Mouse (Mus musculus) midbrain, embryonic 11.5 days (tissue): ENCODE data around the gene Entpd6. TPM values are rescaled to one million over a fixed set of nuclear protein-coding genes. Genes with fewer than 3 reads are reported as not detected.

Experiments
- ATAC-seq: fragments of 200-750 bp; cut with Nextera tagmentation; 2 replicates; pipeline ENCODE4 v1.8.0; 2017; ENCODE audit warnings: moderate TSS enrichment, moderate library complexity; ENCODE audit not compliant: low FRiP score
- DNase-seq: peaks from one replicate; pipeline ENCODE4 v3.0.0; 2015; ENCODE audit warnings: low spot score; ENCODE audit errors: missing footprints
- H3K27ac ChIP-seq: fragments of 300-500 bp; sonication (generic); 2 replicates; pipeline ENCODE4 v1.5.1; 2014; ENCODE audit warnings: low read depth, low read length
- H3K27me3 ChIP-seq: fragments of 300-500 bp; sonication (generic); 2 replicates; pipeline ENCODE4 v1.6.1; 2014; ENCODE audit warnings: mild to moderate bottlenecking, low read length, moderate library complexity, mixed read lengths; ENCODE audit not compliant: control insufficient read depth, insufficient read depth
- H3K36me3 ChIP-seq: fragments of 300-500 bp; sonication (generic); 2 replicates; pipeline ENCODE4 v1.6.1; 2014; ENCODE audit warnings: mild to moderate bottlenecking, low read length, moderate library complexity, mixed read lengths; ENCODE audit not compliant: control insufficient read depth, insufficient read depth
- H3K4me1 ChIP-seq: fragments of 300-500 bp; sonication (generic); 2 replicates; pipeline ENCODE4 v1.6.1; 2014; ENCODE audit warnings: low read length; ENCODE audit not compliant: control insufficient read depth, insufficient read depth
- H3K4me2 ChIP-seq: fragments of 300-500 bp; sonication (generic); 2 replicates; pipeline ENCODE4 v1.6.1; 2014; ENCODE audit warnings: mild to moderate bottlenecking, moderate library complexity
- H3K4me3 ChIP-seq: fragments of 300-500 bp; sonication (generic); 2 replicates; pipeline ENCODE4 v1.5.1; 2014; ENCODE audit warnings: low read depth, low read length
- H3K9ac ChIP-seq: fragments of 300-500 bp; sonication (generic); 2 replicates; pipeline ENCODE4 v1.6.1; 2014; ENCODE audit warnings: low read length
- H3K9me3 ChIP-seq: fragments of 300-500 bp; sonication (generic); 2 replicates; pipeline ENCODE4 v1.6.1; 2016; ENCODE audit warnings: low read length; ENCODE audit not compliant: control insufficient read depth
- WGBS: fragments of 180-500 bp; shearing (Covaris S2); extraction: QIAGEN DNeasy Blood & Tissue Kit; methylation state at CpG from one replicate; pipeline ENCODE4 v1.1.7; 2014; 5-methylcytosine and 5-hydroxymethylcytosine counted together
- polyA plus RNA-seq: library from polyadenylated mRNA; unstranded; fragments of >200 nt; fragmentation: Nextera tagmentation; extraction: Ambion mirVana; gene quantifications from 2 replicates; pipeline ENCODE4 v1.2.1, GENCODE M21; 2014

The Entpd6 gene
- polyA plus RNA-seq, 1 experiment from 2014 or later = 26.7 TPM

- Histone ChIP-seq H3K4me1 (no peaks in the 10 kb centered on the region), H3K36me3 (peaks cover 3% of the 10 kb centered on the region; the same call in 1 of the 2 replicates), H3K4me3 (no peak overlapping the region), H3K4me2 (no peak overlapping the region), H3K9me3 (no peaks in the 10 kb centered on the region), H3K9ac (no peak overlapping the region), H3K27ac (no peak overlapping the region), H3K27me3 (no peaks in the 10 kb centered on the region)
- 88% methylated on average over 1 of the region's 1 CpGs for WGBS
- ATAC-seq = no peak
- DNase-seq = no peak
Measured at GRCm38 (mm10) chr2:150803035-150803434, 54.2 kb downstream of the Entpd6 start.

GRCm38 (mm10) chr2:150808381-150808780, 59.5 kb downstream of the Entpd6 start:
- no peaks in the 10 kb centered on the region for H3K4me1 ChIP-seq
- no peak overlapping the region for H3K4me3 ChIP-seq
- DNase-seq = no peak
- 91% methylated on average over 6 of the region's 6 CpGs for WGBS
- no peak for ATAC-seq
- no peak overlapping the region for H3K27ac ChIP-seq
- peaks cover 10% of the 10 kb centered on the region for H3K36me3 ChIP-seq
- H3K4me2 ChIP-seq = no peak overlapping the region
- no peaks in the 10 kb centered on the region for H3K9me3 ChIP-seq
- H3K27me3 ChIP-seq = no peaks in the 10 kb centered on the region
- H3K9ac ChIP-seq = no peak overlapping the region

DNA sequence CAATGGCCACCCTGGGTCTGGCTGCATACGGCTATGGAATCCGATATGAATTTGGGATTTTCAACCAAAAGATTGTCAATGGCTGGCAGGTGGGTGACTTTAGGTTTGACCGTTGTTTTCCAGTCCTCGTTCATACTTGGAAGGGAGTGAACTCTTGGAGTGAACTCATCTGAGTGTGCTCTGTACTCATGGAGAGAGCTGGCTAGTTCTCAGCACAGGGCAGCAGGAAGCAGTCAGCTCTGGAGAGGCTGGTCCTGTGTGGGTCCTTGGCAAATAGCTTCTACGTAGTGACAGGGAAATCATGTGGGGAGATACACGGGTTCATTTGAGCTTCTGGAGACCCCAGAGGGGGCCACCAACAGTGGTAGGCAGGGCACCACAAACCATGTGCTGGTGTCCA, 60.0 kb downstream of the Entpd6 start:
- Histone ChIP-seq H3K4me3 (no peak overlapping the region), H3K4me2 (no peak overlapping the region), H3K9me3 (no peaks in the 10 kb centered on the region), H3K27ac (no peak overlapping the region), H3K4me1 (no peaks in the 10 kb centered on the region), H3K27me3 (no peaks in the 10 kb centered on the region), H3K36me3 (peaks cover 12% of the 10 kb centered on the region), H3K9ac (no peak overlapping the region)
- DNase-seq (no peak), ATAC-seq (no peak)
- WGBS = 92% methylated on average over 6 of the region's 6 CpGs

DNA sequence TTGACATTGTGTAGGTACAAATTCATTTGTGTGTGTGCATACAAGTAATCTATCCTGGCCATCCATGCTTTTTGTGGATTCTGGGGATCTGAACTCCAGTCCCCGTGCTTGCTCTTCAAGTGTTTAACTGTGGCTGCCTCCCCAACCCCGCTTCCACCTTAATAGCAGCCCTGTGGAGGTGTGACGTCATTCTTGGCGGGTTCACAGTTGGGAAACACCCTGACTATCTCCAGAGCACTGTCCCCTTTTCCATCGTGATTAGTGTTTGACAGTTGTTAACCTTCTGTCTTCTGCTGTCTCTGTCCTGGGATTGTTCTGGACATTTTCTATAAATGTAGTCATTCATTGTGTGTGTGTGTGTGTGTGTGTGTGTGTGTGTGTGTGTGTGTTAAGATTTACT, 61.8 kb downstream of the Entpd6 start:
- ATAC-seq (no peak), DNase-seq (no peak)
- no peak overlapping the region for H3K4me2 ChIP-seq
- no peak overlapping the region for H3K9ac ChIP-seq
- no peaks in the 10 kb centered on the region for H3K4me1 ChIP-seq
- peaks cover 12% of the 10 kb centered on the region for H3K36me3 ChIP-seq
- H3K27ac ChIP-seq = no peak overlapping the region
- no peak overlapping the region for H3K4me3 ChIP-seq
- H3K27me3 ChIP-seq = no peaks in the 10 kb centered on the region
- 85% methylated on average over 5 of the region's 5 CpGs for WGBS
- H3K9me3 ChIP-seq = no peaks in the 10 kb centered on the region

- Histone ChIP-seq H3K9me3 (no peaks in the 10 kb centered on the region), H3K4me2 (no peak overlapping the region), H3K4me3 (no peak overlapping the region), H3K27ac (no peak overlapping the region), H3K27me3 (no peaks in the 10 kb centered on the region), H3K36me3 (peaks cover 12% of the 10 kb centered on the region), H3K4me1 (no peaks in the 10 kb centered on the region), H3K9ac (no peak overlapping the region)
- ATAC-seq (no peak), DNase-seq (no peak)
- WGBS = 95% methylated on average over 6 of the region's 6 CpGs
Measured at GRCm38 (mm10) chr2:150812816-150813215, 64.0 kb downstream of the Entpd6 start.

DNA sequence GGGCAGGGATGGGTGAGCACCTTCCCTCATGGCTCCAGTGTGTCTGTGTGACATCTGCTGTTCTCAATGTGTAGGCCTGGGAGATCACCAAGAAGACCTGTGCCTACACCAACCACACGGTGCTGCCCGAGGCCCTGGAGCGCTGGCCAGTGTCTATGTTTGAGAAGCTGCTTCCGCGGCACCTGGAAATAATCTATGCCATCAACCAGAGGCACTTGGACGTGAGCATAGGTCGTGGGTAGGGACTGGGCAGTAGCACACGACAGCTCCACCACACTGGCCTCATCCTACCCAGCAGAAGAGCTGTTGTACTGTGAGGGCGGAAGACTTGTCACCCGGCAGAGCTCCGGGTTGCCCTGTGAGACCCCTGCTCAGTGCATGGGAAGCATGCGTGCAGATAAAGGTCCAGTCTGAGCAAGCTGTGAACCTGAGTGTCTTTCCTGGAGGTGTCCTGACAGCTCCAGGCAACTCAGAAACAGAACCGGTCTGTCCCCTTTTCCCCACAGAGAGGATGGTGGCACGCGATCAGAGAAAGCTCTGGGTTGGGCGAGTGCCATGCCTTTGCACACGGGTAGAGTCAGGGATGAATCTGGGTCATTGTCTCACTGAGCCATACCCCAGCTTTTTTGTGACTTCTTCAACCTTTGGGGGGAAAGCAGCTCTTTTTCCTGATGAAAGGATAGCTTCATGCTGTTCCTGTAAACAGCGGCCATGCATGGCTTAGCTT, 68.0 kb downstream of the Entpd6 start:
- ATAC-seq (no peak), DNase-seq (no peak)
- peaks cover 12% of the 10 kb centered on the region for H3K36me3 ChIP-seq
- no peaks in the 10 kb centered on the region for H3K4me1 ChIP-seq
- no peaks in the 10 kb centered on the region for H3K27me3 ChIP-seq
- H3K4me2 ChIP-seq = no peak overlapping the region
- WGBS = 93% methylated on average over 18 of the region's 18 CpGs
- no peak overlapping the region for H3K27ac ChIP-seq
- H3K4me3 ChIP-seq = no peak overlapping the region
- no peak overlapping the region for H3K9ac ChIP-seq
- no peaks in the 10 kb centered on the region for H3K9me3 ChIP-seq

GRCm38 (mm10) chr2:150818742-150819141, 69.9 kb downstream of the Entpd6 start:
- H3K27me3 ChIP-seq = no peaks in the 10 kb centered on the region
- WGBS = 87% methylated on average over 8 of the region's 8 CpGs
- no peak overlapping the region for H3K27ac ChIP-seq

GRCm38 (mm10) chr2:150820720-150821119, 71.9 kb downstream of the Entpd6 start:
- H3K27ac ChIP-seq = no peak overlapping the region
- no peaks in the 10 kb centered on the region for H3K9me3 ChIP-seq
- no peaks in the 10 kb centered on the region for H3K27me3 ChIP-seq
- H3K4me1 ChIP-seq = no peaks in the 10 kb centered on the region
- ATAC-seq = no peak
- no peak overlapping the region for H3K4me3 ChIP-seq
- H3K4me2 ChIP-seq = no peak overlapping the region
- DNase-seq = no peak
- no peak overlapping the region for H3K9ac ChIP-seq
- 94% methylated on average over 8 of the region's 8 CpGs for WGBS
- peaks cover 5% of the 10 kb centered on the region for H3K36me3 ChIP-seq

More at GRCm38 (mm10) chr2:150818742-150819141, 69.9 kb downstream of the Entpd6 start:
- Histone ChIP-seq H3K9me3 (no peaks in the 10 kb centered on the region), H3K4me1 (no peaks in the 10 kb centered on the region), H3K4me2 (no peak overlapping the region), H3K4me3 (no peak overlapping the region), H3K36me3 (peaks cover 5% of the 10 kb centered on the region), H3K9ac (no peak overlapping the region)
- DNase-seq (no peak), ATAC-seq (no peak)
